Mouse (Mus musculus): ENCODE results near the gene Uck2. TPM values are rescaled to one million over a fixed set of nuclear protein-coding genes. Genes with fewer than 3 reads are reported as not detected.

Uck2 gene
- total RNA-seq, 2 experiments from 2014 or later, result 228 to 234 TPM

- ATAC-seq (replicated peaks; ENCODE audit: poor library complexity), result peak; percentile 86
Observed at GRCm38 (mm10) chr1:167220303-167221174, 64.6 kb downstream of the Uck2 start.

GRCm38 (mm10) chr1:167215460-167215859 is 69.7 kb downstream of the Uck2 start:
- ATAC-seq (replicated peaks; ENCODE audit: poor library complexity), result no peak

GRCm38 (mm10) chr1:167212710-167213109 is 72.4 kb downstream of the Uck2 start:
- 0 out of 2 replicates have a peak, but pooled peaks have one; percentile 5 for ATAC-seq (replicated peaks; ENCODE audit: poor library complexity)

- peak; percentile 90 for ATAC-seq (replicated peaks; ENCODE audit: poor library complexity)
Observed at GRCm38 (mm10) chr1:167211979-167212614, 73.0 kb downstream of the Uck2 start.

DNA sequence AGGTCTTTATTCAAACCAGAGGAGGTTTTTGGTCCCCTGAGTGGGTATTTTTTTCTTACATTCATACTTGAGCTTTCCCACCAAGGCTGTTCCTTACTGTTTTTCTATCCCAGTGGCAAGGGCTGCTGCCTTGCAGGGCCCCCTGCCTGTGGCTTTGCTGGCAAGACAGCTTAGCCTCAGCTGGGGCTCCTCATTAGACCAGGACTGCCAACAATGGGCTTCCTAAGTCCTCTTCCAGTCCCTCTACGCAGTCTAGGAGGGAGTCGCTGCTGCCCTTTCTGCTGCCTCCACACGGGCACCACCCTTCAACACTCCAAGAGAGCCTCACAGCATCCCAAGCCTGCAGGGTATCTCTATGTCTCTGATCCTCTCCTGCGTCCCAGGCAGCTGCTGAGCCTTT is 76.3 kb downstream of the Uck2 start:
- no peak for ATAC-seq (replicated peaks; ENCODE audit: poor library complexity)

DNA sequence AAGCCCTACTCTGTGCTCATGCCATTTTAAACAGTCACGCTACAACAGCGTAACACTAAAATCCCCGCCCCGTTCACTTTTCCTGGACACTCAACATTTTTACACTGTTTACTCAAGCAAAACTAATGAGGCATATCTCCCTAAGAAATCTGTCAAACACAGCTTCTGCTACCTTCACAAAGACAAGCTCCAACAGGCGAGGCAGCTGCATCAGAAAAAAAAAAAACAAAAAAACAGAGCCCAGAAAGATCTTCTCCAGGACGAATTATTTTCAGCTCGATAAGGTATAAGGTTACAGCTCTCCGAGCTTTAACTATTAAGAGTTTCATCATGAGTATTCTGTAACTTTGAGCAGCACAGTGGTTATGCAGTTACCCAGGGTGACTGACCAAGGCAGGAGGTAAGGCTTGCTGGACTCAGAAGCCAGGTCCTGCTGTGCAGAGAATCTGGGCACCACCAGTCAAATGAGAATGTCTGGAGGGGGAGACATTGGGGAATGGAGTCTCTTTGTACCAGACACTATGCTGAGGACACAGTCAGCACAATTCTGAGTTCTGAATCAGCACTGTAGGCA is 79.9 kb downstream of the Uck2 start:
- ATAC-seq (replicated peaks; ENCODE audit: poor library complexity), result no peak

DNA sequence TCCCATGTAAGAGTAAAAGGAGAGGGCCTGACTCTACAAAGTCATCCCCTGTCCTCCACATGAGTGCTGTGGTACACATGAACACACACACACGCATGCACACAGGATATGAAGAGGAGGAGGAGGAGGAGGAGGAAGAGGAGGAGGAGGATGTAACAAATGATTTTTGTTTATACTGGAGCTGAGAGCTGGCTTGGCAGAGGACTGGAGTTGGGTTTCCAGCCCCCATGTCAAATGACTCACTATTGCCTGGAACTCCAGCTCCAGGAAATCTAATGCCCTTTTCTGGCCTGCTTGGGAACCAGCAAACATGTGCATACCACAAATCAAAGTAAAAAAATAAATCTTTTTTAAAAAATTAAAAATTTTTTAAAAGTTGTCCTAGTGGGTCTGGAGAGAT is 80.7 kb downstream of the Uck2 start:
- ATAC-seq (replicated peaks; ENCODE audit: poor library complexity), result no peak

DNA sequence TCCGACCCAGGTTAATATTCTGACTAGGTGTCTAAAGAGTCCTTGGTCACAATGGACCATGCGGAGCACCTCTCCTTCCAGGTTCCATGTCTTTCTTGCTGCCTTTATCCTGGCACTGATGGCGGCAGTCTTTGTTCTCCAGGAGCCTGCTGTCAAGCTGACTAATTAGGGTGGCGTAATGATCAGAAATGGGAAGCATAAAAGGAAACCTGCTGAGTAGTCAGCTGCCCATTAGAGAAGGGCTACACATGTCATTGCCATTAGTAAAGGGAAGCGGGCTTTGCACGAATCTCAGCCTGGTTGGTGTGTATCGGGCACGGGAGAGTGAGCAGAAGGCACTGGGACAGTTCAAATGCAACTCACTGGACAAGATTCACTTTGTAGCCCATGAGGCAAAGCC is 90.4 kb downstream of the Uck2 start:
- no peak for ATAC-seq (replicated peaks; ENCODE audit: poor library complexity)

DNA sequence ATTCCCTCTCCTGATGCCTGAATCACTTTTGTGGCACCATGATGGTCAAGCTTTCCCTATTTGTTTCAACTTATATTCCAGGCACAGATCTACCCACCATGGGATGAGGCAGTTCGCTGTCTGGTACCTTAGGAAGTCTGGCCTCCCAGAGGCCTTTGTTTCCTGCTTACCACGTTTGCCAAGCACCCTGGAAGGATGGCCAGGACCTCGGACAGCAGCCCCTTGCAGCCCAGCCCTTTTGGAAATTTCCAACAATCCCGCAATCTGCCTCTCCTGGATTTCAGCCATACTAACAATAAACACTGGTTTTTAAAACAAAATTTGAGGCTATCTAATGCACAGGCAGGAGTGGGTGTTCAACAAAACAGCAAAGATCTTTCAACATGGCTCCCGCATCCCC is 97.3 kb downstream of the Uck2 start:
- ATAC-seq (replicated peaks; ENCODE audit: poor library complexity), result no peak

DNA sequence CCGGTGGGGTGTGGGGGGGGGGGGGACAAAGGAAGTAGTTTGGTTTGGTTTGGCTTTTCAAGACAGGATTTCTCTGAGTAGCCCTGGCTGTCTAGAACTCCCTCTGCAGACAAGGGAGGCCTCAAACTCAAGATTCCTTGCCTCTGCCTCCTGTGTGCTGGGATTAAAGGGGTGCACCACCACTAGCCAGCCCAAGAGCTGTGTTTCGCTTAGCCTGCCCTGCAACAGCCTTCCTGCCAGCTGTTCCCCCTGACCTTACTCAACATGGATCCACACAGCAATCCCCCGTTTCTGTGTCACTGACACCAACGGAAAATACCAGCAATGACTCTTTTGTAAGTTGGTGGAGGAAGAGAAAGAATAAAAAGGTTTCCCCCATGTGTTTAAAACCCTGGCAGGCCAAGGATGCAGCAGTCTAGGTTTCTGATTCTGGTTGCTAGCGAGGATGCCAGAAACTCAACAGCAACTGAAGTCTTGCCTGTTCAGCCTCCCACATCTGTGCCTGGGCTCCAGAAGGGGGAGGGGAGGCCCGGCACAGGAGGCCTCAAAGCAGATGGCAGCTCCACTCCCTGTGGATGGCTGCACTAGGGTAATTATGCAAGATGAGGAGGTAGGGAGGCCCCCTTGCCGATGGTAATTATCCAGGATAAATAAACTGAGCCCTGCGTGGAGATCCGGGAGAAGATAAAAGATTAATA is 103.1 kb downstream of the Uck2 start:
- ATAC-seq (replicated peaks; ENCODE audit: poor library complexity), result no peak

Other genes starting within 250 kb of the Uck2 start
- 168 and 183 TPM in 2 replicates for gene Tmco1, start 23.1 kb upstream of the Uck2 start, total RNA-seq (2015)
- gene Tmco1, start 23.1 kb upstream of the Uck2 start, total RNA-seq (2017), result 176 and 178 TPM in 2 replicates
- gene Aldh9a1, start 64.7 kb upstream of the Uck2 start, total RNA-seq (2015), result 43.1 and 45.0 TPM in 2 replicates
- 36.3 and 46.6 TPM in 2 replicates for gene Aldh9a1, start 64.7 kb upstream of the Uck2 start, total RNA-seq (2017)
- 14.0 and 16.5 TPM in 2 replicates for gene Mgst3, start 108.5 kb upstream of the Uck2 start, total RNA-seq (2015)
- 11.8 and 18.1 TPM in 2 replicates for gene Mgst3, start 108.5 kb upstream of the Uck2 start, total RNA-seq (2017)
- not detected in 2 replicates for gene Lrrc52, start 181.5 kb upstream of the Uck2 start, total RNA-seq (2015)
- gene Lrrc52, start 181.5 kb upstream of the Uck2 start, total RNA-seq (2017), result not detected in 2 replicates

All from megakaryocyte progenitor cell, adult 5-6 weeks (primary cell).